Mouse (Mus musculus): Measurements from ENCODE around the gene Adh5.

- no peak for TF ChIP-seq CTCF (IDR thresholded peaks at IDR 0.05; ENCODE audit: low read depth)
- TF ChIP-seq EP300 (optimal IDR thresholded peaks at IDR 0.05), result no peak
Measured at GRCm38 (mm10) chr3:138430360-138430976, 12.4 kb upstream of the Adh5 start.
